Mouse (Mus musculus) heart, adult 2 months (tissue): Measurements from ENCODE around the gene Cenpx.
A peak's percentile ranks its signal among the peaks of the same experiment; 100 is the strongest.

Experiments
- CTCF ChIP-seq: fragments of 200-600 bp; IDR thresholded peaks from 2 replicates; pipeline ENCODE4 v1.8.1; 2022; ENCODE audit warnings: antibody characterized with exemption, mild to moderate bottlenecking, moderate library complexity
- EP300 ChIP-seq: fragments of 200-500 bp; IDR thresholded peaks from 2 replicates; pipeline ENCODE4 v1.6.1; 2011; ENCODE audit warnings: low read depth, low read length, control low read depth; ENCODE audit not compliant: insufficient read depth
- POLR2A ChIP-seq: fragments of 200-500 bp; IDR thresholded peaks from 2 replicates; pipeline ENCODE4 v1.6.1; 2011; ENCODE audit warnings: mild to moderate bottlenecking, low read depth, low read length, control low read depth; ENCODE audit not compliant: insufficient read depth

DNA sequence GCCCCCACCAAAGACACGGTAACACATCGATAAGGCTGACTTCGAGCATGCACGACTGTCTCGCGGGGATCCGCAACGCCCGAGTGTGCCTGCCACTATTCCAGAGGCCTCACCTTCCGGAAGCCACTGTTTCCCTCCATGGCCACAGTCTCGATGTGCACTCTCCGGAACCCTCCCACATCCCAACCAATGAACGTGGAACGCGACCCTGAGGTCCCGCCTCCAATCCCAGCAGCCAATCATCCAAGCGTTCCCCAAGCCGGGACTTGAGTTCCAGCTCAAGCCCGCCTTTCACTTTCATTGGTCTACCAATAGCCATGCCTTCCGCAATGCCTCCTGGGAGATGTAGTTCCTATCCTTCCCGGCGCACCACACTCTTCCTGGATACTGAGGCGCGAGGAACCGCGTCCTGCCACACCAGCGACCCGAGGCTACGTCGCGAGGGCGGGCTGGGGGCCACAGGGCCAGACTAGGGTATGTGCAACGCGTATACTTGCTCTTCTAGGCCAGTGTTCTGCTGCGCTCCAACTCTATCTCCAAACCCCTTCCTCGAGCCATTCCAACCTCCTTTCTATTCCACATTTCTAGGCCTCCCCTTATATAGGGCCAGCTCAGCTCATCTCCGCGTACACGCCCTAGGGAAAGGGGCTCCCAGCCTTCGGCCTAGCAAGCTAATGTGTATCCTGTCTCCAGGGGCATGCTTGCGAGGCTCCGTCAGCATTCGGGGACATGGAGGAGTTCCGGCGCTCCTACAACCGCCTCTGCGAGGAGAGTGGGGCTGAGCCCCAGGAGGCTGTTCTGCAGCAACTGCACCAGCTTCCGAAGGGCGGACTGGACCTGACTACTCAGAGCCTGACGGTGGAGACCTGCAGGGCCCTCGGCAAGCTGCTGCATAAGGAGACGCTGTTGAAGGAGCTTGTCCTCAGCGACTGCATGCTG lies at the start of gene Cenpx, which contains the start of gene Lrrc45:
- TF ChIP-seq POLR2A (peak; percentile 88), CTCF (no peak), EP300 (0 out of 2 replicates have a peak, but pooled peaks have one; percentile 41)
